Mouse (Mus musculus) MEL (cell line): ENCODE measurements around the gene Ehmt2. TPM values are rescaled to one million over a fixed set of nuclear protein-coding genes. Genes with fewer than 3 reads are reported as not detected.
A peak's percentile ranks its signal among the peaks of the same experiment; 100 is the strongest.

ENCODE experiments used
- DNase-seq: peaks from one replicate; pipeline ENCODE4 v3.0.0; 2011; ENCODE audit warnings: low read depth, low spot score
- H3K27ac ChIP-seq: 2 replicates; pipeline ENCODE4 v1.5.1; 2012; ENCODE audit warnings: low read depth, mild to moderate bottlenecking, control low read depth, low read length, moderate library complexity; ENCODE audit not compliant: control insufficient read depth
- H3K27me3 ChIP-seq, 2 experiments: fragments of 150-350 bp in 1 of 2; sonication (generic) in 1 of 2; 2 replicates each; pipeline ENCODE4 v1.6.1; 2012; ENCODE audit warnings: low read length in 2 of 2, mild to moderate bottlenecking in 2 of 2, improper control_type of control experiment in 1 of 2, moderate library complexity in 1 of 2; ENCODE audit not compliant: insufficient read depth in 2 of 2, control insufficient read depth in 1 of 2
- H3K36me3 ChIP-seq, 2 experiments: 2 replicates each; pipeline ENCODE4 v1.6.1; 2012 to 2014; ENCODE audit warnings: low read length in 2 of 2, improper control_type of control experiment in 1 of 2, inconsistent platforms in 1 of 2, mild to moderate bottlenecking in 1 of 2; ENCODE audit not compliant: insufficient read depth in 2 of 2, control insufficient read depth in 1 of 2
- H3K4me1 ChIP-seq, 2 experiments: fragments of 150-350 bp in 1 of 2; sonication (generic) in 1 of 2; 2 replicates each; pipeline ENCODE4 v1.6.1; 2012; ENCODE audit warnings: low read length in 2 of 2, improper control_type of control experiment in 1 of 2, mild to moderate bottlenecking in 1 of 2; ENCODE audit not compliant: insufficient read depth in 2 of 2, control insufficient read depth in 1 of 2
- H3K4me3 ChIP-seq, 2 experiments: fragments of 150-350 bp in 1 of 2; sonication (generic) in 1 of 2; 2 replicates each; pipeline ENCODE4 v1.5.1; 2012; ENCODE audit warnings: low read depth in 2 of 2, low read length in 2 of 2, mild to moderate bottlenecking in 2 of 2, moderate library complexity in 2 of 2, control low read depth in 1 of 2, improper control_type of control experiment in 1 of 2; ENCODE audit not compliant: control insufficient read depth in 1 of 2, insufficient read depth in 1 of 2
- H3K79me2 ChIP-seq: 2 replicates; pipeline ENCODE4 v1.6.1; 2012; ENCODE audit warnings: mild to moderate bottlenecking, low read length, moderate library complexity; ENCODE audit not compliant: control insufficient read depth, poor library complexity, insufficient read depth
- H3K9ac ChIP-seq: 2 replicates; pipeline ENCODE4 v1.6.1; 2012; ENCODE audit warnings: low read depth, mild to moderate bottlenecking, control low read depth, low read length, moderate library complexity; ENCODE audit not compliant: control insufficient read depth, poor library complexity, severe bottlenecking
- H3K9me3 ChIP-seq: fragments of 150-350 bp; sonication (generic); replicated peaks from 2 replicates; pipeline ENCODE4 v1.6.1; 2012; ENCODE audit warnings: mild to moderate bottlenecking, low read length, improper control_type of control experiment, moderate library complexity; ENCODE audit not compliant: insufficient read depth
- CHD1 ChIP-seq: IDR thresholded peaks from 2 replicates; pipeline ENCODE4 v1.6.1; 2012; ENCODE audit warnings: low read depth, mild to moderate bottlenecking, inconsistent platforms, low read length, improper control_type of control experiment
- CTCF ChIP-seq, 3 experiments: IDR thresholded peaks in 2 of 3; conservative IDR thresholded peaks in 1 of 3; 2 replicates each; pipeline ENCODE4 v1.5.1; 2011 to 2012; ENCODE audit warnings: low read length in 3 of 3, low read depth in 2 of 3, mild to moderate bottlenecking in 2 of 3, improper control_type of control experiment in 1 of 3, inconsistent platforms in 1 of 3, mixed read lengths in 1 of 3, moderate library complexity in 1 of 3; ENCODE audit not compliant: control insufficient read depth in 1 of 3, insufficient read depth in 1 of 3, poor library complexity in 1 of 3, severe bottlenecking in 1 of 3
- E2F4 ChIP-seq: IDR thresholded peaks from 2 replicates; pipeline ENCODE4 v1.6.1; 2011; ENCODE audit warnings: low read depth, low read length, improper control_type of control experiment, borderline replicate concordance
- ELF1 ChIP-seq: IDR thresholded peaks from 2 replicates; pipeline ENCODE4 v1.6.1; 2014; ENCODE audit warnings: low read depth, mild to moderate bottlenecking, inconsistent platforms, low read length, improper control_type of control experiment, moderate library complexity
- ETS1 ChIP-seq: IDR thresholded peaks from 2 replicates; pipeline ENCODE4 v1.6.1; 2012; ENCODE audit warnings: low read depth, mild to moderate bottlenecking, inconsistent platforms, low read length, improper control_type of control experiment, moderate library complexity
- GABPA ChIP-seq: IDR thresholded peaks from 2 replicates; pipeline ENCODE4 v1.6.1; 2012; ENCODE audit warnings: low read depth, mild to moderate bottlenecking, inconsistent platforms, low read length, improper control_type of control experiment, moderate library complexity
- HCFC1 ChIP-seq: IDR thresholded peaks from 2 replicates; pipeline ENCODE4 v1.6.1; 2012; ENCODE audit warnings: low read depth, mild to moderate bottlenecking, inconsistent platforms, low read length, improper control_type of control experiment, moderate library complexity
- JUND ChIP-seq: IDR thresholded peaks from 2 replicates; pipeline ENCODE4 v1.6.1; 2011; ENCODE audit warnings: low read depth, mild to moderate bottlenecking, improper control_type of control experiment, low read length
- MAFK ChIP-seq: IDR thresholded peaks from 2 replicates; pipeline ENCODE4 v1.6.1; 2011; ENCODE audit warnings: low read depth, mild to moderate bottlenecking, low read length, improper control_type of control experiment, borderline replicate concordance
- MAZ ChIP-seq: IDR thresholded peaks from 2 replicates; pipeline ENCODE4 v1.6.1; 2012; ENCODE audit warnings: low read depth, mild to moderate bottlenecking, inconsistent platforms, low read length, improper control_type of control experiment
- MXI1 ChIP-seq: IDR thresholded peaks from 2 replicates; pipeline ENCODE4 v1.6.1; 2011; ENCODE audit warnings: mild to moderate bottlenecking, low read depth, low read length, improper control_type of control experiment
- MYB ChIP-seq: IDR thresholded peaks from 2 replicates; pipeline ENCODE4 v1.6.1; 2011; ENCODE audit warnings: mild to moderate bottlenecking, low read depth, low read length, improper control_type of control experiment
- MYC ChIP-seq: IDR thresholded peaks from 2 replicates; pipeline ENCODE4 v1.6.1; 2011; ENCODE audit warnings: low read depth, mild to moderate bottlenecking, low read length, improper control_type of control experiment, moderate library complexity
- NELFE ChIP-seq: IDR thresholded peaks from 2 replicates; pipeline ENCODE4 v1.6.1; 2011; ENCODE audit warnings: low read depth, low read length, improper control_type of control experiment
- POLR2A ChIP-seq, 2 experiments: IDR thresholded peaks; 2 replicates each; pipeline ENCODE4 v1.6.1; 2011 to 2012; ENCODE audit warnings: low read length in 2 of 2, mild to moderate bottlenecking in 2 of 2, control low read depth in 1 of 2, improper control_type of control experiment in 1 of 2, low read depth in 1 of 2, moderate library complexity in 1 of 2; ENCODE audit not compliant: control insufficient read depth in 1 of 2, insufficient read depth in 1 of 2, poor library complexity in 1 of 2
- POLR2AphosphoS2 ChIP-seq: IDR thresholded peaks from 2 replicates; pipeline ENCODE4 v1.6.1; 2011; ENCODE audit warnings: low read length, improper control_type of control experiment
- RCOR1 ChIP-seq: IDR thresholded peaks from 2 replicates; pipeline ENCODE4 v1.6.1; 2012; ENCODE audit warnings: low read depth, mild to moderate bottlenecking, inconsistent platforms, low read length, improper control_type of control experiment
- SIN3A ChIP-seq: IDR thresholded peaks from 2 replicates; pipeline ENCODE4 v1.6.1; 2012; ENCODE audit warnings: low read length, improper control_type of control experiment, inconsistent platforms
- TCF12 ChIP-seq: IDR thresholded peaks from 2 replicates; pipeline ENCODE4 v1.6.1; 2014; ENCODE audit warnings: low read depth, mild to moderate bottlenecking, inconsistent platforms, low read length, improper control_type of control experiment, moderate library complexity
- ZC3H11A ChIP-seq: IDR thresholded peaks from 2 replicates; pipeline ENCODE4 v1.6.1; 2012; ENCODE audit warnings: low read depth, mild to moderate bottlenecking, inconsistent platforms, low read length, improper control_type of control experiment
- ZKSCAN1 ChIP-seq: IDR thresholded peaks from 2 replicates; pipeline ENCODE4 v1.6.1; 2012; ENCODE audit warnings: low read depth, mild to moderate bottlenecking, inconsistent platforms, low read length, improper control_type of control experiment, moderate library complexity
- ZMIZ1 ChIP-seq: IDR thresholded peaks from 2 replicates; pipeline ENCODE4 v1.6.1; 2012; ENCODE audit warnings: low read depth, mild to moderate bottlenecking, inconsistent platforms, low read length, improper control_type of control experiment, moderate library complexity
- ZNF384 ChIP-seq: IDR thresholded peaks from 2 replicates; pipeline ENCODE4 v1.6.1; 2012; ENCODE audit warnings: low read depth, mild to moderate bottlenecking, inconsistent platforms, low read length, improper control_type of control experiment
- polyA plus RNA-seq, 2 experiments: library from polyadenylated mRNA; stranded (reverse) in 1 of 2; unstranded in 1 of 2; fragments of >175 nt in 1 of 2; fragments of >200 nt in 1 of 2; gene quantifications; 2 replicates each; pipeline versions ENCODE4 v1.2.1 to v1.2.4; 2012; ENCODE audit warnings: low replicate concordance in 2 of 2, low read depth in 1 of 2; ENCODE audit not compliant: insufficient read length in 2 of 2, insufficient read depth in 1 of 2, missing spikeins in 1 of 2
- total RNA-seq: library from RNA; depleted of rRNA; stranded (reverse); fragments of 300-350 nt; gene quantifications from 2 replicates; pipeline ENCODE4 v1.2.3, GENCODE M21; 2012

Gene Ehmt2
- total and polyA plus RNA-seq, 3 experiments: 66.6 to 113 TPM; not detected in 1

DNA sequence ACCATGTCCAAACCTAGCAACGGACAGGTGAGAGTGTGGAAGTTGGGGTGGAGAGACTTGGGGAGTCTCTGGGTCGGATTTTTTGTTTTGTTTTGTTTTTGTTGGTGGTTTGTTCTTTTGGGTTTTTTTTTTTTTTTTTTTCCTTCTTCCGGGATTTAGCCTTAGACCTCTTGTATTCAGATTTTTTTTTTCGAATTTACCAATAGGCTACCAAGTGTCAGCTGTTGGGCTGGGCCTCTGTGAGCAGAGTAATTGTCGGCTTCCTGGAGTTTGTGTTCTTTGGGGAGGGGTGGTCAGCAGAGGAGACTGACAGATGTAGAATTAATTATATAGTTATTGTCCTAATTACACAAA lies 1.6 kb downstream of the Ehmt2 start:
- Histone ChIP-seq H3K9ac (peak overlapping the region; percentile 86), H3K4me3 (peak overlapping the region; percentile 75 to 88), H3K79me2 (peaks cover 30% of the 10 kb centered on the region), H3K27ac (peak overlapping the region; percentile 83), H3K4me1 (peaks cover 0 to 18% of the 10 kb centered on the region in 2 experiments; a peak in 3 of 4 replicates), H3K9me3 (no peaks in the 10 kb centered on the region), H3K27me3 (no peaks in the 10 kb centered on the region), H3K36me3 (peaks cover 2 to 15% of the 10 kb centered on the region in 2 experiments; a peak in 3 of 4 replicates)
- TF ChIP-seq E2F4 (no peak), MAZ (0 out of 2 replicates have a peak, but pooled peaks have one; percentile 18), MAFK (no peak), ZC3H11A (no peak), RCOR1 (no peak), JUND (no peak), POLR2AphosphoS2 (no peak), ZMIZ1 (no peak), TCF12 (no peak), ETS1 (0 out of 2 replicates have a peak, but pooled peaks have one; percentile 23), CTCF (IDR thresholded peaks at IDR 0.05 in 2 of 3, conservative IDR thresholded peaks at IDR 0.05 in 1 of 3; ENCODE audit: control insufficient read depth in 1 of 3, insufficient read depth in 1 of 3, low read depth in 2 of 3, low read length in 3 of 3, poor library complexity in 1 of 3, severe bottlenecking in 1 of 3) (no peak), NELFE (no peak), HCFC1 (0 out of 2 replicates have a peak, but pooled peaks have one; percentile 20), POLR2A (IDR thresholded peaks at IDR 0.05; ENCODE audit: control insufficient read depth in 1 of 2, insufficient read depth in 1 of 2, low read depth in 1 of 2, low read length in 2 of 2, poor library complexity in 1 of 2) (no peak), MYB (no peak), SIN3A (peak; percentile 80), ELF1 (peak; percentile 80), GABPA (no peak), ZNF384 (peak; percentile 93), ZKSCAN1 (no peak), CHD1 (no peak), MXI1 (peak; percentile 41), MYC (peak; percentile 51; the same call in 1 of the 2 replicates)
- no peak for DNase-seq
